17 mouse cellular contexts compared by ENCODE assay signal in the genomic region with DNA sequence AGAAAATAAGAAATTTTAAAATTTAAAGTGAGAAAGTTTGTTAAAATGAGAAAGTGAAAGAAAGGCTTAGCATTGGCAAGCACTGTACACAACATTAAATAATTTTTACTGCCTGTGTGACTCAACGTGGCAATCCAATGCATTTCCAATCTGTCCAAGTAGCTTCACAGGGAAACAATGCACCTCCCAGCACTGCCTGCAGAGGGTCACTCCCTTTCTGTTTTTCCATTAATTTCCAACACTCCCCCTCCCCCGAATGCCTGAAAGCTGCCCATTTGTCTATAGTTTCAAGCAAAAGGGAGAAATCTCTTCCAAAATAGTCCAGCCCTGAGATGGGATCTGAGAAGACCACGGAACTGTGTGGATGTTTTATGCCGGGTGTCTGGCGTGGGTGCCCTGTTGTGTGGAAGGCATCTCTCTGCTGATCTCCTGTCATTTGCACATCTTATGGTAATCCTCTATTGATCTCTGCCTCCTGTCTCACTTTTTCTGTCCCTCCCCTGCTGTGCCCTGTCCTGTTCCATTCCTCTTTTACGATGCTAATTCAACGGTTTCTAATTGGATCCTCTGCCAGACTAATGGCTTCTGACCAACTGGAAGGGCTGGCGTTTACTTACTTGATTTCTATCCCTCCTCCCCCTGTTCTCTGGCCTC. TPM values are rescaled to one million over a fixed set of nuclear protein-coding genes. Genes with fewer than 3 reads are reported as not detected.
A peak's percentile ranks its signal among the peaks of the same experiment; 100 is the strongest.
DNase-seq lines count a peak whose midpoint lies in the region; ATAC-seq and TF ChIP-seq lines count a peak whose summit lies in the region.
"Had no signal": no experiment of that assay in that cellular context is flagged by ENCODE, and none has a peak within 500 bp of the region (broad histone marks: within the 10 kb centered on the region; RNA-seq: fewer than 3 reads in every experiment).

No protein-coding gene starts in this region.

- TF ChIP-seq EP300 in heart, adult 2 months (IDR thresholded peaks at IDR 0.05; ENCODE audit: insufficient read depth, low read depth, low read length): no peak

- H3K4me3 ChIP-seq in kidney, postnatal 0 days (replicated peaks; ENCODE audit: low read depth, low read length): no peak overlapping the region
- H3K4me3 ChIP-seq in kidney, adult 2 months (ENCODE audit: insufficient read depth, low read depth, low read length): no peak overlapping the region
- no peak overlapping the region for H3K4me3 ChIP-seq in forebrain, embryonic 11.5 days (ENCODE audit: low read depth, low read length)
- H3K4me3 ChIP-seq in hindbrain, postnatal 0 days (ENCODE audit: low read length): no peak overlapping the region
- H3K4me3 ChIP-seq in heart, adult 2 months: no peak overlapping the region
- H3K4me3 ChIP-seq: embryonic facial prominence, embryonic 13.5 days; gastrocnemius, adult 2 months had no signal

- no peak for TF ChIP-seq POLR2A in kidney, adult 2 months (IDR thresholded peaks at IDR 0.05; ENCODE audit: low read depth, low read length)
- TF ChIP-seq POLR2A in heart, adult 2 months (IDR thresholded peaks at IDR 0.05; ENCODE audit: insufficient read depth, low read depth, low read length): no peak

- no peaks in the 10 kb centered on the region for H3K36me3 ChIP-seq in kidney, postnatal 0 days (ENCODE audit: insufficient read depth, low read length)
- H3K36me3 ChIP-seq in kidney, adult 2 months (ENCODE audit: control insufficient read depth, insufficient read depth, low read length): no peaks in the 10 kb centered on the region
- H3K36me3 ChIP-seq in forebrain, embryonic 11.5 days (ENCODE audit: control insufficient read depth, insufficient read depth, low read length): no peaks in the 10 kb centered on the region
- H3K36me3 ChIP-seq in hindbrain, postnatal 0 days (ENCODE audit: insufficient read depth, low read length): no peaks in the 10 kb centered on the region
- H3K36me3 ChIP-seq in heart, adult 2 months (ENCODE audit: control insufficient read depth, insufficient read depth, low read length): no peaks in the 10 kb centered on the region
- H3K36me3 ChIP-seq: embryonic facial prominence, embryonic 13.5 days had no signal

- WGBS in kidney, postnatal 0 days: 16% methylated on average over 8 of the region's 8 CpGs
- WGBS in kidney, adult 2 months: 45% methylated on average over 8 of the region's 8 CpGs
- 6% methylated on average over 8 of the region's 8 CpGs for WGBS in forebrain, embryonic 11.5 days
- WGBS in hindbrain, postnatal 0 days: 11% methylated on average over 8 of the region's 8 CpGs
- WGBS in heart, adult 2 months: 48% methylated on average over 8 of the region's 8 CpGs

- no peaks in the 10 kb centered on the region for H3K9me3 ChIP-seq in kidney, postnatal 0 days (replicated peaks; ENCODE audit: low read length)
- H3K9me3 ChIP-seq in forebrain, embryonic 11.5 days (ENCODE audit: control insufficient read depth, low read length): no peaks in the 10 kb centered on the region
- no peaks in the 10 kb centered on the region for H3K9me3 ChIP-seq in hindbrain, postnatal 0 days (ENCODE audit: low read length)
- H3K9me3 ChIP-seq: embryonic facial prominence, embryonic 13.5 days had no signal

- no peak overlapping the region for H3K4me2 ChIP-seq in kidney, postnatal 0 days (ENCODE audit: low read length)
- no peak overlapping the region for H3K4me2 ChIP-seq in forebrain, embryonic 11.5 days (ENCODE audit: low read depth, low read length, severe bottlenecking)
- H3K4me2 ChIP-seq in hindbrain, postnatal 0 days (ENCODE audit: low read depth, low read length): no peak overlapping the region
- H3K4me2 ChIP-seq: embryonic facial prominence, embryonic 13.5 days had no signal

- no peaks in the 10 kb centered on the region for H3K79me2 ChIP-seq in heart, adult 2 months (replicated peaks; ENCODE audit: control insufficient read depth, insufficient read depth, low read length)

- peak; percentile 42 for DNase-seq in kidney, postnatal 0 days (ENCODE audit: low spot score)
- no peak for DNase-seq in kidney, adult 2 months
- no peak for DNase-seq in forebrain, embryonic 11.5 days (ENCODE audit: low spot score)
- peak; percentile 66 for DNase-seq in hindbrain, postnatal 0 days (ENCODE audit: low spot score)
- peak; percentile 78 for DNase-seq in retina, postnatal 1 day
- DNase-seq in heart, adult 2 months: no peak
- DNase-seq in cerebellum, adult 11-12 months: no peak
- no peak for DNase-seq in thymus, postnatal 4 days
- DNase-seq: gastrocnemius, adult 2 months; heart, postnatal 10 days; kidney, postnatal 14 days; right cerebral cortex, adult 18-20 months had no signal

- no peak overlapping the region for H3K9ac ChIP-seq in kidney, postnatal 0 days (ENCODE audit: low read depth, low read length)
- no peak overlapping the region for H3K9ac ChIP-seq in forebrain, embryonic 11.5 days (ENCODE audit: low read length)
- H3K9ac ChIP-seq in hindbrain, postnatal 0 days (replicated peaks; ENCODE audit: low read length): no peak overlapping the region
- no peak overlapping the region for H3K9ac ChIP-seq in heart, adult 2 months (ENCODE audit: low read depth, low read length)
- H3K9ac ChIP-seq: embryonic facial prominence, embryonic 13.5 days had no signal

- no peak for ATAC-seq in kidney, postnatal 0 days (replicated peaks; ENCODE audit: low FRiP score, low read depth)
- peak; percentile 44; the same call in 1 of the 2 replicates for ATAC-seq in forebrain, embryonic 11.5 days (replicated peaks; ENCODE audit: low FRiP score)
- peak; percentile 13; the same call in 1 of the 2 replicates for ATAC-seq in hindbrain, postnatal 0 days

- no peak overlapping the region for H3K27ac ChIP-seq in kidney, postnatal 0 days
- no peak overlapping the region for H3K27ac ChIP-seq in kidney, adult 2 months (ENCODE audit: insufficient read depth, low read depth, low read length)
- peak overlapping the region; percentile 62; the same call in 1 of the 2 replicates for H3K27ac ChIP-seq in forebrain, embryonic 11.5 days (ENCODE audit: low read depth, low read length)
- no peak overlapping the region for H3K27ac ChIP-seq in hindbrain, postnatal 0 days
- H3K27ac ChIP-seq in heart, adult 2 months: no peak overlapping the region
- H3K27ac ChIP-seq: embryonic facial prominence, embryonic 13.5 days; gastrocnemius, adult 2 months had no signal

- no peak for TF ChIP-seq CTCF in kidney, postnatal 0 days (IDR thresholded peaks at IDR 0.05; ENCODE audit: low read depth)
- TF ChIP-seq CTCF in kidney, adult 2 months (conservative IDR thresholded peaks at IDR 0.05; ENCODE audit: insufficient read depth, insufficient read length, low read depth, low read length): no peak
- TF ChIP-seq CTCF in hindbrain, postnatal 0 days (IDR thresholded peaks at IDR 0.05; ENCODE audit: low read depth): peak; percentile 22; the same call in 1 of the 2 replicates
- no peak for TF ChIP-seq CTCF in heart, adult 2 months (IDR thresholded peaks at IDR 0.05)

- 0 out of 2 replicates have a peak, but pooled peaks cover 5% of the 10 kb centered on the region for H3K4me1 ChIP-seq in kidney, postnatal 0 days (replicated peaks; ENCODE audit: insufficient read depth, low read length)
- no peaks in the 10 kb centered on the region for H3K4me1 ChIP-seq in kidney, adult 2 months (ENCODE audit: control insufficient read depth, insufficient read depth, low read length)
- H3K4me1 ChIP-seq in forebrain, embryonic 11.5 days (replicated peaks; ENCODE audit: control insufficient read depth, insufficient read depth, low read length): peaks cover 10% of the 10 kb centered on the region; the same call in 1 of the 2 replicates
- H3K4me1 ChIP-seq in hindbrain, postnatal 0 days (ENCODE audit: insufficient read depth, low read length): peaks cover 20% of the 10 kb centered on the region
- no peaks in the 10 kb centered on the region for H3K4me1 ChIP-seq in heart, adult 2 months (ENCODE audit: control insufficient read depth, insufficient read depth, low read length)
- H3K4me1 ChIP-seq: embryonic facial prominence, embryonic 13.5 days had no signal

- no peaks in the 10 kb centered on the region for H3K27me3 ChIP-seq in kidney, postnatal 0 days (ENCODE audit: insufficient read depth, low read length)
- H3K27me3 ChIP-seq in kidney, adult 2 months (replicated peaks; ENCODE audit: control insufficient read depth, insufficient read depth, low read length): no peaks in the 10 kb centered on the region
- no peaks in the 10 kb centered on the region for H3K27me3 ChIP-seq in forebrain, embryonic 11.5 days (ENCODE audit: control insufficient read depth, insufficient read depth, low read length)
- H3K27me3 ChIP-seq in hindbrain, postnatal 0 days (ENCODE audit: insufficient read depth, low read length): no peaks in the 10 kb centered on the region
- no peaks in the 10 kb centered on the region for H3K27me3 ChIP-seq in heart, adult 2 months (ENCODE audit: control insufficient read depth, insufficient read depth, low read length)

- intact Hi-C loops in heart, adult 2 months (cut with DNase I): no loop called here

RNA-seq across cellular contexts. Expression of a gene that starts 16.8 kb away (rescaled TPM):
- 4.1 and 5.0 TPM in 2 replicates for polyA plus RNA-seq in kidney, postnatal 0 days (2015; fragmentation: Nextera tagmentation; extraction: Ambion mirVana)
- polyA plus RNA-seq in kidney, adult 2 months (2012; rRNA removed): 15.7 and 17.7 TPM in 2 replicates
- 0.99 and 1.1 TPM in 2 replicates for polyA plus RNA-seq in forebrain, embryonic 11.5 days (2014; fragmentation: Nextera tagmentation; extraction: Ambion mirVana)
- total RNA-seq in hindbrain, postnatal 0 days (2014; rRNA removed): 23.0 and 26.0 TPM in 2 replicates
- 11.2 and 11.7 TPM in 2 replicates for polyA plus RNA-seq in hindbrain, postnatal 0 days (2015; fragmentation: Nextera tagmentation; extraction: Ambion mirVana)
- 10 to 100 TPM; 15.4 to 21.0 TPM for total RNA-seq in heart, adult 2 months (2021)
- polyA plus RNA-seq in heart, adult 2 months (2012; rRNA removed): 15.9 and 18.7 TPM in 2 replicates
- total RNA-seq: megakaryocyte-erythroid progenitor cell, adult 5-6 weeks had no signal

RNA-seq across cellular contexts. Expression of a gene that starts 34.3 kb away (rescaled TPM):
- 8.7 and 9.6 TPM in 2 replicates for polyA plus RNA-seq in kidney, postnatal 0 days (2015; fragmentation: Nextera tagmentation; extraction: Ambion mirVana)
- 56.1 and 73.7 TPM in 2 replicates for polyA plus RNA-seq in kidney, adult 2 months (2012; rRNA removed)
- polyA plus RNA-seq in forebrain, embryonic 11.5 days (2014; fragmentation: Nextera tagmentation; extraction: Ambion mirVana): 57.7 and 63.4 TPM in 2 replicates
- total RNA-seq in hindbrain, postnatal 0 days (2014; rRNA removed): 6.2 and 7.7 TPM in 2 replicates
- 7.4 and 7.9 TPM in 2 replicates for polyA plus RNA-seq in hindbrain, postnatal 0 days (2015; fragmentation: Nextera tagmentation; extraction: Ambion mirVana)
- 1 to 10 TPM; 4.1 to 4.3 TPM for total RNA-seq in heart, adult 2 months (2021)
- 2.8 and 4.0 TPM in 2 replicates for polyA plus RNA-seq in heart, adult 2 months (2012; rRNA removed)

RNA-seq across cellular contexts. Expression of a gene that starts 52.1 kb away (rescaled TPM):
- polyA plus RNA-seq in kidney, postnatal 0 days (2015; fragmentation: Nextera tagmentation; extraction: Ambion mirVana): not detected in 2 replicates
- not detected in 2 replicates for polyA plus RNA-seq in kidney, adult 2 months (2012; rRNA removed)
- polyA plus RNA-seq in forebrain, embryonic 11.5 days (2014; fragmentation: Nextera tagmentation; extraction: Ambion mirVana): not detected in 2 replicates
- total RNA-seq in hindbrain, postnatal 0 days (2014; rRNA removed): not detected in 2 replicates
- 0.28 TPM in 1 of 2 replicates, not detected in the other for polyA plus RNA-seq in hindbrain, postnatal 0 days (2015; fragmentation: Nextera tagmentation; extraction: Ambion mirVana)
- not detected for total RNA-seq in heart, adult 2 months (2021)
- not detected in 2 replicates for polyA plus RNA-seq in heart, adult 2 months (2012; rRNA removed)
- total RNA-seq: gastrocnemius, adult 2 months; heart, postnatal 10 days; left cerebral cortex, postnatal 25 days; megakaryocyte-erythroid progenitor cell, adult 5-6 weeks had no signal
- polyA plus RNA-seq: embryonic facial prominence, embryonic 13.5 days; liver, embryonic 16.5 days; urinary bladder, adult 2 months had no signal

Comparison
In these comparisons a context has a peak if more than half of its experiments do, and no peak if none do; other contexts are left out.
1. DNase-seq: peak in kidney, postnatal 0 days (single experiment), hindbrain, postnatal 0 days (single experiment) and retina, postnatal 1 day (single experiment); none in kidney, adult 2 months (single experiment), forebrain, embryonic 11.5 days (single experiment), heart, adult 2 months (0 of 2), cerebellum, adult 11-12 months (single experiment) and thymus, postnatal 4 days (single experiment).